Mouse (Mus musculus) forebrain, embryonic 14.5 days (tissue): ENCODE results near the gene Ccdc65. TPM values are rescaled to one million over a fixed set of nuclear protein-coding genes. Genes with fewer than 3 reads are reported as not detected.

Experiments used
- ATAC-seq: fragments of 200-750 bp; cut with Nextera tagmentation; 2 replicates; pipeline ENCODE4 v1.8.0; 2017; ENCODE audit warnings: mild to moderate bottlenecking, moderate library complexity
- DNase-seq: peaks from one replicate; pipeline ENCODE4 v3.0.0-alpha.2; 2015; ENCODE audit warnings: low spot score
- H3K27ac ChIP-seq: fragments of 300-500 bp; sonication (generic); 2 replicates; pipeline ENCODE4 v1.5.1; 2014; ENCODE audit warnings: low read depth, mild to moderate bottlenecking, control low read depth, low read length, moderate library complexity
- H3K27me3 ChIP-seq: fragments of 300-500 bp; sonication (generic); replicated peaks from 2 replicates; pipeline ENCODE4 v1.6.1; 2014; ENCODE audit warnings: low read length, control low read depth, mixed read lengths; ENCODE audit not compliant: control insufficient read depth, insufficient read depth
- H3K36me3 ChIP-seq: fragments of 300-500 bp; sonication (generic); 2 replicates; pipeline ENCODE4 v1.6.1; 2014; ENCODE audit warnings: low read length, control low read depth; ENCODE audit not compliant: control insufficient read depth, insufficient read depth
- H3K4me1 ChIP-seq: fragments of 300-500 bp; sonication (generic); 2 replicates; pipeline ENCODE4 v1.6.1; 2014; ENCODE audit warnings: antibody characterized with exemption, low read length, control low read depth; ENCODE audit not compliant: control insufficient read depth, insufficient read depth
- H3K4me2 ChIP-seq: fragments of 300-500 bp; sonication (generic); 2 replicates; pipeline ENCODE4 v1.6.1; 2014; ENCODE audit warnings: mild to moderate bottlenecking, control low read depth, low read length
- H3K4me3 ChIP-seq: fragments of 300-500 bp; sonication (generic); 2 replicates; pipeline ENCODE4 v1.5.1; 2014; ENCODE audit warnings: low read depth, low read length, control low read depth
- H3K9ac ChIP-seq: fragments of 300-500 bp; sonication (generic); 2 replicates; pipeline ENCODE4 v1.6.1; 2014; ENCODE audit warnings: mild to moderate bottlenecking, low read length, control low read depth, moderate library complexity
- H3K9me3 ChIP-seq: fragments of 300-500 bp; sonication (generic); replicated peaks from 2 replicates; pipeline ENCODE4 v1.6.1; 2016; ENCODE audit warnings: low read length, control low read depth, mixed read lengths; ENCODE audit not compliant: control insufficient read depth
- WGBS: fragments of 180-500 bp; shearing (Covaris S2); extraction: QIAGEN DNeasy Blood & Tissue Kit; methylation state at CpG from one replicate; pipeline ENCODE4 v1.1.7; 2014; 5-methylcytosine and 5-hydroxymethylcytosine counted together
- polyA plus RNA-seq: library from polyadenylated mRNA; unstranded; fragments of >200 nt; fragmentation: Nextera tagmentation; extraction: Ambion mirVana; gene quantifications from 2 replicates; pipeline ENCODE4 v1.2.1, GENCODE M21; 2014

The Ccdc65 gene
- polyA plus RNA-seq, 1 experiment from 2014 or later = 3.3 TPM

GRCm38 (mm10) chr15:98704312-98704711, 3.7 kb upstream of the Ccdc65 start:
- WGBS = 61% methylated on average over 9 of the region's 9 CpGs
- H3K4me1 ChIP-seq = no peaks in the 10 kb centered on the region
- H3K9me3 ChIP-seq = no peaks in the 10 kb centered on the region
- no peaks in the 10 kb centered on the region for H3K36me3 ChIP-seq
- DNase-seq (no peak), ATAC-seq (no peak)
- no peak overlapping the region for H3K9ac ChIP-seq
- H3K4me2 ChIP-seq = no peak overlapping the region
- H3K27me3 ChIP-seq = peaks cover 17% of the 10 kb centered on the region; the same call in 1 of the 2 replicates
- no peak overlapping the region for H3K4me3 ChIP-seq
- no peak overlapping the region for H3K27ac ChIP-seq

GRCm38 (mm10) chr15:98710442-98710841, 2.4 kb downstream of the Ccdc65 start:
- Histone ChIP-seq H3K4me2 (no peak overlapping the region), H3K4me3 (no peak overlapping the region), H3K9ac (no peak overlapping the region), H3K4me1 (no peaks in the 10 kb centered on the region), H3K27me3 (0 out of 2 replicates have a peak, but pooled peaks cover 3% of the 10 kb centered on the region), H3K36me3 (no peaks in the 10 kb centered on the region), H3K9me3 (no peaks in the 10 kb centered on the region), H3K27ac (no peak overlapping the region)
- DNase-seq (peak; percentile 72), ATAC-seq (no peak)
- WGBS = 13% methylated on average over 9 of the region's 9 CpGs

- Histone ChIP-seq H3K4me1 (no peaks in the 10 kb centered on the region), H3K27me3 (0 out of 2 replicates have a peak, but pooled peaks cover 3% of the 10 kb centered on the region), H3K36me3 (no peaks in the 10 kb centered on the region), H3K27ac (no peak overlapping the region), H3K9ac (no peak overlapping the region), H3K4me2 (no peak overlapping the region), H3K9me3 (no peaks in the 10 kb centered on the region), H3K4me3 (no peak overlapping the region)
- 79% methylated on average over 5 of the region's 5 CpGs for WGBS
- no peak for DNase-seq
- no peak for ATAC-seq
These were observed 6.2 kb downstream of the Ccdc65 start for GRCm38 (mm10) chr15:98714230-98714652.

- Histone ChIP-seq H3K36me3 (no peaks in the 10 kb centered on the region), H3K9ac (no peak overlapping the region), H3K4me1 (peaks cover 5% of the 10 kb centered on the region; the same call in 1 of the 2 replicates), H3K27ac (no peak overlapping the region), H3K27me3 (0 out of 2 replicates have a peak, but pooled peaks cover 3% of the 10 kb centered on the region), H3K9me3 (no peaks in the 10 kb centered on the region), H3K4me2 (no peak overlapping the region), H3K4me3 (no peak overlapping the region)
- 70% methylated on average over 16 of the region's 16 CpGs for WGBS
- ATAC-seq (no peak), DNase-seq (no peak)
These were observed 9.3 kb downstream of the Ccdc65 start for GRCm38 (mm10) chr15:98717301-98717700.

- Histone ChIP-seq H3K9me3 (no peaks in the 10 kb centered on the region), H3K4me2 (peak overlapping the region; percentile 4; the same call in 1 of the 2 replicates), H3K27me3 (peaks cover 10% of the 10 kb centered on the region; the same call in 1 of the 2 replicates), H3K9ac (no peak overlapping the region), H3K4me1 (peaks cover 9% of the 10 kb centered on the region), H3K4me3 (no peak overlapping the region), H3K36me3 (no peaks in the 10 kb centered on the region), H3K27ac (no peak overlapping the region)
- DNase-seq (peak; percentile 75), ATAC-seq (peak; percentile 37)
- WGBS = 30% methylated on average over 8 of the region's 8 CpGs
These were observed 14.2 kb downstream of the Ccdc65 start for GRCm38 (mm10) chr15:98722191-98722590.

GRCm38 (mm10) chr15:98722854-98723253, 14.8 kb downstream of the Ccdc65 start:
- WGBS = 63% methylated on average over 14 of the region's 14 CpGs

GRCm38 (mm10) chr15:98724441-98724840, 16.4 kb downstream of the Ccdc65 start:
- DNase-seq (no peak), ATAC-seq (no peak)
- H3K4me1 ChIP-seq = peaks cover 16% of the 10 kb centered on the region
- H3K36me3 ChIP-seq = no peaks in the 10 kb centered on the region
- 40% methylated on average over 19 of the region's 19 CpGs for WGBS
- no peak overlapping the region for H3K4me3 ChIP-seq
- no peak overlapping the region for H3K9ac ChIP-seq
- peaks cover 12% of the 10 kb centered on the region; the same call in 1 of the 2 replicates for H3K27me3 ChIP-seq
- H3K9me3 ChIP-seq = no peaks in the 10 kb centered on the region
- H3K4me2 ChIP-seq = no peak overlapping the region
- H3K27ac ChIP-seq = no peak overlapping the region

More at GRCm38 (mm10) chr15:98722854-98723253, 14.8 kb downstream of the Ccdc65 start:
- Histone ChIP-seq H3K9me3 (no peaks in the 10 kb centered on the region), H3K36me3 (no peaks in the 10 kb centered on the region), H3K4me1 (peaks cover 16% of the 10 kb centered on the region), H3K9ac (no peak overlapping the region), H3K4me3 (no peak overlapping the region), H3K27ac (no peak overlapping the region), H3K4me2 (0 out of 2 replicates have a peak overlapping the region, but pooled peaks have one; percentile 4), H3K27me3 (peaks cover 10% of the 10 kb centered on the region; the same call in 1 of the 2 replicates)
- DNase-seq (no peak), ATAC-seq (no peak)

GRCm38 (mm10) chr15:98726079-98726478, 18.1 kb downstream of the Ccdc65 start:
- DNase-seq (no peak), ATAC-seq (no peak)
- Histone ChIP-seq H3K27me3 (peaks cover 12% of the 10 kb centered on the region; the same call in 1 of the 2 replicates), H3K4me1 (peaks cover 16% of the 10 kb centered on the region), H3K4me2 (no peak overlapping the region), H3K9ac (no peak overlapping the region), H3K36me3 (no peaks in the 10 kb centered on the region), H3K9me3 (no peaks in the 10 kb centered on the region), H3K27ac (no peak overlapping the region), H3K4me3 (no peak overlapping the region)
- 74% methylated on average over 4 of the region's 4 CpGs for WGBS

- Histone ChIP-seq H3K9ac (peak overlapping the region; percentile 55; the same call in 1 of the 2 replicates), H3K4me3 (no peak overlapping the region), H3K9me3 (no peaks in the 10 kb centered on the region), H3K27me3 (peaks cover 12% of the 10 kb centered on the region; the same call in 1 of the 2 replicates), H3K4me2 (peak overlapping the region; percentile 90), H3K36me3 (no peaks in the 10 kb centered on the region), H3K27ac (no peak overlapping the region), H3K4me1 (peaks cover 14% of the 10 kb centered on the region)
- WGBS = 49% methylated on average over 7 of the region's 7 CpGs
- DNase-seq (no peak), ATAC-seq (no peak)
These were observed 18.7 kb downstream of the Ccdc65 start for GRCm38 (mm10) chr15:98726746-98727145.
